ENCODE assay signal across 27 mouse cellular contexts in the genomic region with DNA sequence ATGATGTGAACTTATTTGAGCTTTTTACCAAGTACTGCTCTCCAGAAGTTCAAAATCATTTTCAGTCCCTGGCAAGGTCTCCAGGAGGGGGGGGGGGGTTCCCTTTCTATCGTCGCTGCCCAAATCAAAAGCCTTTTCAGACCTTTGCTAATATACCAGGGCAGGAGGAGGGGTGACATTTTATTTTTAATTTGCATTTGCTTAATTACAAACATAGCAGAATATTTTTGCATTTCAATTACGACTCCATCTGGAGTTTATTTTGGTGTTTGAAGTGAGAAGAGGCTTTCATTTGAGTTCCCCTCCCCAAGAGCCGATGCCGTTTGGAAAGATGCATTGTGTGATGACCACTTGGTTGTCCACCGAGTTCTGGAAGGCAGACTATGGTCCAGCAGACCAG.
A peak's percentile ranks its signal among the peaks of the same experiment; 100 is the strongest.
DNase-seq lines count a peak whose midpoint lies in the region; ATAC-seq and TF ChIP-seq lines count a peak whose summit lies in the region.
"Had no signal": no experiment of that assay in that cellular context is flagged by ENCODE, and none has a peak within 500 bp of the region (broad histone marks: within the 10 kb centered on the region; RNA-seq: fewer than 3 reads in every experiment).

No protein-coding gene starts in this region.

- H3K27me3 ChIP-seq in neural tube, embryonic 13.5 days: no peaks in the 10 kb centered on the region
- H3K27me3 ChIP-seq in neural tube, embryonic 15.5 days (replicated peaks): no peaks in the 10 kb centered on the region
- no peaks in the 10 kb centered on the region for H3K27me3 ChIP-seq in forebrain, embryonic 15.5 days
- H3K27me3 ChIP-seq in intestine, embryonic 15.5 days (replicated peaks): no peaks in the 10 kb centered on the region
- H3K27me3 ChIP-seq: embryonic facial prominence, embryonic 15.5 days had no signal

- peak overlapping the region; percentile 54; the same call in 1 of the 2 replicates for H3K27ac ChIP-seq in layer of hippocampus, adult 2 months
- peak overlapping the region; percentile 33; the same call in 1 of the 2 replicates for H3K27ac ChIP-seq in neural tube, embryonic 13.5 days (replicated peaks)
- no peak overlapping the region for H3K27ac ChIP-seq in neural tube, embryonic 15.5 days (replicated peaks)
- H3K27ac ChIP-seq in forebrain, embryonic 15.5 days (replicated peaks): peak overlapping the region; percentile 66
- no peak overlapping the region for H3K27ac ChIP-seq in intestine, embryonic 15.5 days
- H3K27ac ChIP-seq: embryonic facial prominence, embryonic 10.5 days; embryonic facial prominence, embryonic 15.5 days; hindbrain, embryonic 10.5 days; liver, embryonic 14.5 days; macrophage had no signal

- peaks cover 7% of the 10 kb centered on the region; the same call in 1 of the 2 replicates for H3K9me3 ChIP-seq in neural tube, embryonic 13.5 days
- H3K9me3 ChIP-seq in neural tube, embryonic 15.5 days (replicated peaks): no peaks in the 10 kb centered on the region
- 0 out of 2 replicates have a peak, but pooled peaks cover 5% of the 10 kb centered on the region for H3K9me3 ChIP-seq in forebrain, embryonic 15.5 days
- H3K9me3 ChIP-seq in intestine, embryonic 15.5 days: no peaks in the 10 kb centered on the region
- H3K9me3 ChIP-seq: embryonic facial prominence, embryonic 15.5 days had no signal

- peaks cover 27% of the 10 kb centered on the region for H3K4me1 ChIP-seq in neural tube, embryonic 13.5 days (replicated peaks)
- H3K4me1 ChIP-seq in neural tube, embryonic 15.5 days: peaks cover 13% of the 10 kb centered on the region; the same call in 1 of the 2 replicates
- H3K4me1 ChIP-seq in forebrain, embryonic 15.5 days: peaks cover 37% of the 10 kb centered on the region
- no peaks in the 10 kb centered on the region for H3K4me1 ChIP-seq in intestine, embryonic 15.5 days (replicated peaks)

- peak overlapping the region; percentile 8; the same call in 1 of the 2 replicates for H3K4me3 ChIP-seq in layer of hippocampus, adult 2 months
- H3K4me3 ChIP-seq in neural tube, embryonic 13.5 days: no peak overlapping the region
- no peak overlapping the region for H3K4me3 ChIP-seq in neural tube, embryonic 15.5 days (replicated peaks)
- no peak overlapping the region for H3K4me3 ChIP-seq in forebrain, embryonic 15.5 days
- H3K4me3 ChIP-seq in intestine, embryonic 15.5 days (replicated peaks): no peak overlapping the region
- H3K4me3 ChIP-seq: embryonic facial prominence, embryonic 10.5 days; embryonic facial prominence, embryonic 15.5 days; hindbrain, embryonic 10.5 days had no signal

- peak in 1 of 2 experiments; percentile 9 for DNase-seq in layer of hippocampus, adult 2 months (ENCODE audit: low spot score in 2 of 2)
- DNase-seq in layer of hippocampus, adult 9-10 months (ENCODE audit: low spot score): no peak
- DNase-seq in adrenal gland, postnatal 4 days (ENCODE audit: low spot score in 2 of 2): no peak
- DNase-seq: adrenal gland, postnatal 25 days; B cell, adult 2 months; cerebellum, adult 8-10 months; cerebellum, postnatal 25 days; heart, postnatal 14 days; kidney, postnatal 14 days; liver; lung, adult 2 months; lung, postnatal 10 days; retina, postnatal 1 day; right cerebral cortex, postnatal 25 days; spleen, adult 18-20 months; thymus, postnatal 25 days had no signal

- H3K36me3 ChIP-seq in neural tube, embryonic 13.5 days: no peaks in the 10 kb centered on the region
- no peaks in the 10 kb centered on the region for H3K36me3 ChIP-seq in neural tube, embryonic 15.5 days
- no peaks in the 10 kb centered on the region for H3K36me3 ChIP-seq in forebrain, embryonic 15.5 days
- H3K36me3 ChIP-seq in intestine, embryonic 15.5 days: no peaks in the 10 kb centered on the region
- H3K36me3 ChIP-seq: embryonic facial prominence, embryonic 10.5 days; embryonic facial prominence, embryonic 15.5 days had no signal

- ATAC-seq in neural tube, embryonic 13.5 days (ENCODE audit: low read depth): no peak
- ATAC-seq in neural tube, embryonic 15.5 days (ENCODE audit: low FRiP score): no peak
- ATAC-seq in forebrain, embryonic 15.5 days (replicated peaks): peak; percentile 32
- ATAC-seq in intestine, embryonic 15.5 days: no peak
- ATAC-seq: hindbrain, embryonic 16.5 days; intestine, embryonic 16.5 days had no signal

- TF ChIP-seq CTCF in layer of hippocampus, adult 2 months (conservative IDR thresholded peaks at IDR 0.05): no peak

- H3K9ac ChIP-seq in neural tube, embryonic 13.5 days: no peak overlapping the region
- no peak overlapping the region for H3K9ac ChIP-seq in neural tube, embryonic 15.5 days (replicated peaks)
- H3K9ac ChIP-seq in forebrain, embryonic 15.5 days (replicated peaks): no peak overlapping the region
- H3K9ac ChIP-seq in intestine, embryonic 15.5 days: no peak overlapping the region
- H3K9ac ChIP-seq: embryonic facial prominence, embryonic 15.5 days; liver, embryonic 14.5 days had no signal

- 48% methylated on average over 6 of the region's 6 CpGs for WGBS in neural tube, embryonic 13.5 days
- 48% methylated on average over 6 of the region's 6 CpGs for WGBS in neural tube, embryonic 15.5 days
- WGBS in forebrain, embryonic 15.5 days: 7% methylated on average over 6 of the region's 6 CpGs
- 78% methylated on average over 6 of the region's 6 CpGs for WGBS in intestine, embryonic 15.5 days

- no peak overlapping the region for H3K4me2 ChIP-seq in neural tube, embryonic 13.5 days
- H3K4me2 ChIP-seq in neural tube, embryonic 15.5 days: no peak overlapping the region
- H3K4me2 ChIP-seq in forebrain, embryonic 15.5 days (replicated peaks): peak overlapping the region; percentile 37
- no peak overlapping the region for H3K4me2 ChIP-seq in intestine, embryonic 15.5 days (replicated peaks)
- H3K4me2 ChIP-seq: embryonic facial prominence, embryonic 15.5 days had no signal

Comparison
In these comparisons a context has a peak if more than half of its experiments do, and no peak if none do; other contexts are left out.
1. H3K27ac ChIP-seq: peak in layer of hippocampus, adult 2 months (single experiment), neural tube, embryonic 13.5 days (single experiment) and forebrain, embryonic 15.5 days (single experiment); none in neural tube, embryonic 15.5 days (single experiment) and intestine, embryonic 15.5 days (single experiment).